Mouse (Mus musculus) heart, embryonic 10.5 days (tissue): Measurements from ENCODE around the gene Serpina16. TPM values are rescaled to one million over a fixed set of nuclear protein-coding genes. Genes with fewer than 3 reads are reported as not detected.

Experiments used
- DNase-seq: peaks from one replicate; pipeline ENCODE4 v3.0.0-alpha.2; 2017; ENCODE audit warnings: low spot score
- H3K27ac ChIP-seq: fragments of 300-500 bp; sonication (generic); 2 replicates; pipeline ENCODE4 v1.5.1; 2016; ENCODE audit warnings: mild to moderate bottlenecking
- H3K27me3 ChIP-seq: fragments of 300-500 bp; sonication (generic); 2 replicates; pipeline ENCODE4 v1.6.1; 2016; ENCODE audit warnings: mild to moderate bottlenecking; ENCODE audit not compliant: poor library complexity, insufficient read depth, severe bottlenecking
- H3K36me3 ChIP-seq: fragments of 300-500 bp; sonication (generic); 2 replicates; pipeline ENCODE4 v1.6.1; 2016; ENCODE audit warnings: mild to moderate bottlenecking, moderate library complexity
- H3K4me1 ChIP-seq: fragments of 300-500 bp; sonication (generic); 2 replicates; pipeline ENCODE4 v1.6.1; 2016; ENCODE audit warnings: mild to moderate bottlenecking
- H3K4me3 ChIP-seq: fragments of 300-500 bp; sonication (generic); 2 replicates; pipeline ENCODE4 v1.5.1; 2016; ENCODE audit warnings: mild to moderate bottlenecking, moderate library complexity
- H3K9me3 ChIP-seq: fragments of 300-500 bp; sonication (generic); 2 replicates; pipeline ENCODE4 v1.6.1; 2016; ENCODE audit warnings: mild to moderate bottlenecking, moderate library complexity
- WGBS: fragments of 180-500 bp; shearing (Covaris S2); methylation state at CpG from one replicate; pipeline ENCODE4 v1.1.7; 2016; 5-methylcytosine and 5-hydroxymethylcytosine counted together
- polyA plus RNA-seq: library from polyadenylated mRNA; unstranded; fragments of >200 nt; fragmentation: Nextera tagmentation; extraction: Ambion mirVana; gene quantifications from 2 replicates; pipeline ENCODE4 v1.2.1, GENCODE M21; 2016

The Serpina16 gene
- not detected in 2 replicates for polyA plus RNA-seq

GRCm38 (mm10) chr12:103676039-103676438 lies at the start of gene Serpina16:
Gene Serpina16, minus strand, starts transcription at chr12:103676139.
- H3K27me3 ChIP-seq = no peaks in the 10 kb centered on the region
- DNase-seq = no peak
- peaks cover 9% of the 10 kb centered on the region; the same call in 1 of the 2 replicates for H3K4me1 ChIP-seq
- H3K27ac ChIP-seq = no peak within 1 kb of the TSS
- H3K36me3 ChIP-seq = no peaks in the 10 kb centered on the region
- no peak within 1 kb of the TSS for H3K4me3 ChIP-seq
- H3K9me3 ChIP-seq = no peaks in the 10 kb centered on the region
- WGBS = 96% methylated on average over 1 of the region's 1 CpGs

- Histone ChIP-seq H3K9me3 (no peaks in the 10 kb centered on the region), H3K4me3 (no peak overlapping the region), H3K4me1 (peaks cover 11% of the 10 kb centered on the region), H3K36me3 (no peaks in the 10 kb centered on the region), H3K27me3 (no peaks in the 10 kb centered on the region), H3K27ac (no peak overlapping the region)
- no peak for DNase-seq
- WGBS = 68% methylated on average over 3 of the region's 3 CpGs
Observed at GRCm38 (mm10) chr12:103711537-103711936, 35.6 kb upstream of the Serpina16 start.

GRCm38 (mm10) chr12:103710405-103710804 lies 34.5 kb upstream of the Serpina16 start:
- 50% methylated on average over 1 of the region's 1 CpGs for WGBS
- Histone ChIP-seq H3K27ac (no peak overlapping the region), H3K27me3 (no peaks in the 10 kb centered on the region), H3K4me3 (no peak overlapping the region), H3K9me3 (no peaks in the 10 kb centered on the region), H3K36me3 (no peaks in the 10 kb centered on the region), H3K4me1 (peaks cover 11% of the 10 kb centered on the region)
- DNase-seq = no peak

- no peak overlapping the region for H3K4me3 ChIP-seq
- 34% methylated on average over 4 of the region's 4 CpGs for WGBS
- no peaks in the 10 kb centered on the region for H3K36me3 ChIP-seq
- H3K27me3 ChIP-seq = no peaks in the 10 kb centered on the region
- no peaks in the 10 kb centered on the region for H3K9me3 ChIP-seq
- H3K27ac ChIP-seq = no peak overlapping the region
- no peak for DNase-seq
- peaks cover 11% of the 10 kb centered on the region for H3K4me1 ChIP-seq
Observed at GRCm38 (mm10) chr12:103706113-103706512, 30.2 kb upstream of the Serpina16 start.

- DNase-seq = no peak
- H3K4me3 ChIP-seq = no peak overlapping the region
- peaks cover 11% of the 10 kb centered on the region for H3K4me1 ChIP-seq
- 48% methylated on average over 2 of the region's 2 CpGs for WGBS
- no peaks in the 10 kb centered on the region for H3K27me3 ChIP-seq
- no peak overlapping the region for H3K27ac ChIP-seq
- no peaks in the 10 kb centered on the region for H3K9me3 ChIP-seq
- H3K36me3 ChIP-seq = no peaks in the 10 kb centered on the region
Observed at GRCm38 (mm10) chr12:103705547-103705946, 29.6 kb upstream of the Serpina16 start.

GRCm38 (mm10) chr12:103700144-103700750 lies 24.3 kb upstream of the Serpina16 start:
- no peak for DNase-seq
- H3K4me3 ChIP-seq = no peak overlapping the region
- no peaks in the 10 kb centered on the region for H3K36me3 ChIP-seq
- H3K4me1 ChIP-seq = no peaks in the 10 kb centered on the region
- no peaks in the 10 kb centered on the region for H3K27me3 ChIP-seq
- H3K27ac ChIP-seq = no peak overlapping the region
- WGBS = 82% methylated on average over 4 of the region's 4 CpGs
- no peaks in the 10 kb centered on the region for H3K9me3 ChIP-seq

- Histone ChIP-seq H3K27me3 (no peaks in the 10 kb centered on the region), H3K36me3 (no peaks in the 10 kb centered on the region), H3K27ac (no peak within 1 kb of the TSS), H3K4me3 (no peak within 1 kb of the TSS), H3K9me3 (no peaks in the 10 kb centered on the region), H3K4me1 (no peaks in the 10 kb centered on the region)
- WGBS = 87% methylated on average over 8 of the region's 8 CpGs
- no peak for DNase-seq
Observed at GRCm38 (mm10) chr12:103695429-103695828, 19.5 kb upstream of the Serpina16 start, which contains the start of gene Serpina1f. Gene Serpina1f, minus strand, starts transcription at chr12:103695529.

- no peak for DNase-seq
- 30% methylated on average over 3 of the region's 3 CpGs for WGBS
- Histone ChIP-seq H3K4me1 (peaks cover 11% of the 10 kb centered on the region), H3K9me3 (no peaks in the 10 kb centered on the region), H3K4me3 (no peak overlapping the region), H3K27me3 (no peaks in the 10 kb centered on the region), H3K36me3 (no peaks in the 10 kb centered on the region), H3K27ac (no peak overlapping the region)
Observed at GRCm38 (mm10) chr12:103688221-103688814, 12.4 kb upstream of the Serpina16 start.

- 60% methylated on average over 7 of the region's 7 CpGs for WGBS
Observed at GRCm38 (mm10) chr12:103687021-103687420, 11.1 kb upstream of the Serpina16 start.

GRCm38 (mm10) chr12:103686050-103686449 lies 10.1 kb upstream of the Serpina16 start:
- H3K27me3 ChIP-seq = no peaks in the 10 kb centered on the region
- H3K36me3 ChIP-seq = no peaks in the 10 kb centered on the region
- no peaks in the 10 kb centered on the region for H3K9me3 ChIP-seq
- H3K4me1 ChIP-seq = peaks cover 11% of the 10 kb centered on the region
- H3K27ac ChIP-seq = no peak overlapping the region
- H3K4me3 ChIP-seq = no peak overlapping the region
- 66% methylated on average over 3 of the region's 3 CpGs for WGBS
- DNase-seq = no peak

More at GRCm38 (mm10) chr12:103687021-103687420, 11.1 kb upstream of the Serpina16 start:
- no peak overlapping the region for H3K4me3 ChIP-seq
- H3K27ac ChIP-seq = no peak overlapping the region
- no peaks in the 10 kb centered on the region for H3K9me3 ChIP-seq
- no peaks in the 10 kb centered on the region for H3K27me3 ChIP-seq
- DNase-seq = no peak
- peaks cover 11% of the 10 kb centered on the region for H3K4me1 ChIP-seq
- no peaks in the 10 kb centered on the region for H3K36me3 ChIP-seq

- Histone ChIP-seq H3K9me3 (no peaks in the 10 kb centered on the region), H3K36me3 (no peaks in the 10 kb centered on the region), H3K27ac (no peak overlapping the region), H3K27me3 (no peaks in the 10 kb centered on the region), H3K4me3 (no peak overlapping the region), H3K4me1 (peaks cover 11% of the 10 kb centered on the region)
- DNase-seq = no peak
- 54% methylated on average over 3 of the region's 3 CpGs for WGBS
Observed at GRCm38 (mm10) chr12:103685386-103685785, 9.4 kb upstream of the Serpina16 start.

GRCm38 (mm10) chr12:103683775-103684174 lies 7.8 kb upstream of the Serpina16 start:
- no peak for DNase-seq
- Histone ChIP-seq H3K4me1 (peaks cover 11% of the 10 kb centered on the region), H3K27me3 (no peaks in the 10 kb centered on the region), H3K27ac (no peak overlapping the region), H3K4me3 (no peak overlapping the region), H3K9me3 (no peaks in the 10 kb centered on the region), H3K36me3 (no peaks in the 10 kb centered on the region)
- 56% methylated on average over 4 of the region's 4 CpGs for WGBS

- H3K4me1 ChIP-seq = no peaks in the 10 kb centered on the region
- no peak overlapping the region for H3K4me3 ChIP-seq
- no peaks in the 10 kb centered on the region for H3K36me3 ChIP-seq
- no peaks in the 10 kb centered on the region for H3K9me3 ChIP-seq
- 67% methylated on average over 2 of the region's 2 CpGs for WGBS
- no peaks in the 10 kb centered on the region for H3K27me3 ChIP-seq
- no peak for DNase-seq
- no peak overlapping the region for H3K27ac ChIP-seq
Observed at GRCm38 (mm10) chr12:103681739-103682138, 5.8 kb upstream of the Serpina16 start.
